Mouse (Mus musculus): Measurements from ENCODE around the gene 1500011B03Rik. TPM values are rescaled to one million over a fixed set of nuclear protein-coding genes. Genes with fewer than 3 reads are reported as not detected.
A peak's percentile ranks its signal among the peaks of the same experiment; 100 is the strongest.

The 1500011B03Rik gene
- polyA plus RNA-seq, 1 experiment from 2014 or later, result 32.5 TPM

DNA sequence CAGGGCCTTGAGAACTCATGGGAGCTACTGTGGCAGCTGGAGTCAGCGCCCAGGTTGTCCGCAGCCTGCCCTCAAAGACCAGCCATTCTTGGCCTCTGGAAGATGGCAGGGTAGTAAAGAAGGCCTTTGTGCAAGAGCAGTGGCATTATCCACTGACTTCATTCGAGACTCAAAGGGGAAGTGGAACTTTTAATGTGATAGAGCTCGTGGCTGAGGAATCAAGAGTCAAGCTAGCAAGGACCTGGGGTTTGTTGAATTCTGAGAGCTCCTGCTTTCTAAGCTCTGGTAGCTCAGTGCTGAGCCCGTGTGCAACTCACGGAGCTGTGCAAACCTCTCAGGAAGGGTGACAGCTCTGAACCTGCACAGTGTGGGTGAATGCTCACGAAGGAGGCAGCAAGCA, 42.4 kb downstream of the 1500011B03Rik start:
- ATAC-seq, result no peak
- no peaks in the 10 kb centered on the region for H3K27me3 ChIP-seq (ENCODE audit: insufficient read depth, low read length)
- no peaks in the 10 kb centered on the region for H3K9me3 ChIP-seq (ENCODE audit: low read length)
- H3K27ac ChIP-seq (ENCODE audit: low read depth), result 0 out of 2 replicates have a peak overlapping the region, but pooled peaks have one; percentile 3
- peaks cover 2% of the 10 kb centered on the region for H3K36me3 ChIP-seq (replicated peaks; ENCODE audit: insufficient read depth, low read length)
- peaks cover 62% of the 10 kb centered on the region for H3K4me1 ChIP-seq (ENCODE audit: insufficient read depth)
- WGBS (ENCODE audit: insufficient replicate concordance), result 61% methylated on average over 7 of the region's 7 CpGs
- H3K9ac ChIP-seq (replicated peaks), result no peak overlapping the region
- no peak overlapping the region for H3K4me2 ChIP-seq (ENCODE audit: low read depth, low read length)
- H3K4me3 ChIP-seq (ENCODE audit: low read depth, low read length), result no peak overlapping the region
- no peak for DNase-seq
- no peak for TF ChIP-seq CTCF (IDR thresholded peaks at IDR 0.05; ENCODE audit: low read depth)
- no peak for TF ChIP-seq EP300 (IDR thresholded peaks at IDR 0.05; ENCODE audit: low read depth)

DNA sequence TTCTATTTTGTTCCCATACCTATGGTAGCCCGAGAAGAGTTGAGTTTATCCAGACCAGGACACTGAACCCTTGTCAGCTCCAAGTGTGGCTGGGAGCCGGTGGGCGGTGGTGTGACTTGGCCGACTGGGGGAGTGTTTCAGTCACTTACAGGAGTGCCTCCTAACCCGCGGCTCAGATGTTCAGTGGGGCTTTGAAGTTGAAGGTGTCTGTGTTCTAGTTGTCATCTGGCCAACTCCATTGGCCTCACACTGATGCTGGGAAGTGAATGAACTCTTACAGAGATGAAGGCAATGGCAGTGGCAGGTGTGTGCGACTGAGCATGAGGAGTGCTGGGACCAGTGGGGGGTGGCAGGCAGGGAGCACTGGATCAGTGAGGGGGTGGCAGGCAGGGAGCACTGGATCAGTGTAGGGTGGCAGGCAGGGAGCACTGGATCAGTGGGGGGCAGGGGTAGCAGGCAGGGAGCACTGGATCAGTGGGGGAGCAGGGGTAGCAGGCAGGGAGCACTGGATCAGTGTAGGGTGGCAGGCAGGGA, 43.2 kb downstream of the 1500011B03Rik start:
- Histone ChIP-seq H3K4me3 (ENCODE audit: low read depth, low read length) (no peak overlapping the region), H3K9me3 (ENCODE audit: low read length) (no peaks in the 10 kb centered on the region), H3K36me3 (replicated peaks; ENCODE audit: insufficient read depth, low read length) (no peaks in the 10 kb centered on the region; the same call in 1 of the 2 replicates), H3K27ac (ENCODE audit: low read depth) (0 out of 2 replicates have a peak overlapping the region, but pooled peaks have one; percentile 3), H3K4me1 (ENCODE audit: insufficient read depth) (peaks cover 63% of the 10 kb centered on the region), H3K27me3 (ENCODE audit: insufficient read depth, low read length) (no peaks in the 10 kb centered on the region), H3K9ac (replicated peaks) (no peak overlapping the region), H3K4me2 (ENCODE audit: low read depth, low read length) (0 out of 2 replicates have a peak overlapping the region, but pooled peaks have one; percentile 20)
- ATAC-seq (no peak), DNase-seq (no peak)
- TF ChIP-seq EP300 (IDR thresholded peaks at IDR 0.05; ENCODE audit: low read depth) (no peak), CTCF (IDR thresholded peaks at IDR 0.05; ENCODE audit: low read depth) (no peak)
- WGBS (ENCODE audit: insufficient replicate concordance), result 51% methylated on average over 7 of the region's 7 CpGs

DNA sequence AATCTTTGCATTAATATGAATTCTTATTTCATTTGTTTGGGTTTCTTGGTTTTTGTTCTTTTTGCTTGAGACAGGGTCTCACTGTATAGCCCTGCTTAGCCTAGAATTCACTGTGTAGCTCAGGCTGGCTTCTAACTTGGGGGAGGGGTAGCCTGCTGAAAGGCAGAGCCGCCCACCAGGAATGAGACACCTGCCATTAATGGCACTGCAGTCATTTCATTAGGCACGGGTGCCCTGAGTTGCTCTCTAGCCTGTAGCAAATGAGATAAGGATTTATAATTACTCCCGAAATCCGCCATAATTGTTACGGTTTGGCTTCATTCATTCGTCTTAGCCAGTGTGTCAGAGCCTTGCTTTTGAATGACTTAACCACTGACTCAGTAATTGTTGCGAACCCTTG, 47.1 kb downstream of the 1500011B03Rik start:
- TF ChIP-seq EP300 (IDR thresholded peaks at IDR 0.05; ENCODE audit: low read depth) (no peak), CTCF (IDR thresholded peaks at IDR 0.05; ENCODE audit: low read depth) (no peak)
- Histone ChIP-seq H3K4me3 (ENCODE audit: low read depth, low read length) (peak overlapping the region; percentile 96), H3K27ac (ENCODE audit: low read depth) (0 out of 2 replicates have a peak overlapping the region, but pooled peaks have one; percentile 2), H3K9ac (replicated peaks) (no peak overlapping the region; the same call in 1 of the 2 replicates), H3K27me3 (ENCODE audit: insufficient read depth, low read length) (no peaks in the 10 kb centered on the region), H3K4me2 (ENCODE audit: low read depth, low read length) (peak overlapping the region; percentile 92), H3K36me3 (replicated peaks; ENCODE audit: insufficient read depth, low read length) (no peaks in the 10 kb centered on the region; the same call in 1 of the 2 replicates), H3K9me3 (ENCODE audit: low read length) (no peaks in the 10 kb centered on the region), H3K4me1 (ENCODE audit: insufficient read depth) (peaks cover 47% of the 10 kb centered on the region)
- DNase-seq, result no peak
- no peak for ATAC-seq
- 48% methylated on average over 7 of the region's 7 CpGs for WGBS (ENCODE audit: insufficient replicate concordance)

DNA sequence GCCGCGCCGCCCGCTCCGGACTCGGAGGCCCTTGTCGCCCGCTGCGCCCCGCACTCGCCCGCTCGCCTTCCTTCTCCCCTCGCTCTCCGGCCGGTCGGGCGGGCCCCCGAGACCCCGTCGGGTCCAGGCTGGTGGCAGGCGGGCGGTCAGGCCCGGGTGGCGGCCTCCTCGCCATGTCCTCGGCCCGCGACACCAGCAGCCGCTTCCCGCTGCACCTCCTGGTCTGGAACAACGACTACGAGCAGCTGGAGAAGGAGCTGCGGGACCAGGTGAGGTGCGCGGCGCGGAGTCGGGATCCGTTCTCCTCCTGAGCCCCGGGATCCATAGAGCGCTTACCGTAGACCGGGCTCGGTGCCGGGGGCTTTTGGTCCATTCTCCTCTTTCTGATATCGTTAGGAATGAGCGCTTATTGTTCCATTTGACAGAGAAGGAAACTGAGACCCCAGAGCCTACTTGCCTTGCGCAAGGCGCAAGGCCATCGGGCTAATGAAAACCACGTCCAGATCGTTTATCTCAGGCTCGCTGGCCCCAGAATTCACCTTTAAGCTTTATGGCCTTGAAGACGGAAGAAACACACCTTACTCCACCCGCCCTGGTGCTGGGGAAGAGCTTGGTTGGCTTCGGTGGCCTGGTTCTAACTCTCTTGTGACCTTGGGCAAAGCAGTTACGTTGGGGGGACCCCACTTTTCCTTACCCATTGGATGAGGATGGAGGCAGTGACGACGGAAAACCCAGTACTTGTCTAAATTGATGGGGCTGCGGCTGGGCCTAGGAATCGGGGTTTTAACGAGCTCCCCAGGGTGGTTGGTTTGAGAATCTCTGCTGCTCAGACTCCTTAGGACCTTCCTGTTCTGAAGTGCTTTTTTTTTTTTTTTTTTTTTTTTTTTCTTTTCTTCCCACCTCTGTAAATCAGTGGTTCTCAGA, 48.0 kb downstream of the 1500011B03Rik start, which contains the start of gene Git2:
Gene Git2, minus strand, starts transcription at position 462 of the 924 bp plus-strand sequence.
- TF ChIP-seq CTCF (IDR thresholded peaks at IDR 0.05; ENCODE audit: low read depth), result no peak
- TF ChIP-seq EP300 (IDR thresholded peaks at IDR 0.05; ENCODE audit: low read depth), result no peak
- Histone ChIP-seq H3K27me3 (ENCODE audit: insufficient read depth, low read length) (no peaks in the 10 kb centered on the region), H3K4me1 (ENCODE audit: insufficient read depth) (peaks cover 46% of the 10 kb centered on the region), H3K27ac (ENCODE audit: low read depth) (peak within 1 kb of the TSS; percentile 81), H3K9ac (replicated peaks) (peak within 1 kb of the TSS; percentile 97), H3K36me3 (replicated peaks; ENCODE audit: insufficient read depth, low read length) (no peaks in the 10 kb centered on the region; the same call in 1 of the 2 replicates), H3K4me2 (ENCODE audit: low read depth, low read length) (peak within 1 kb of the TSS; percentile 92), H3K9me3 (ENCODE audit: low read length) (no peaks in the 10 kb centered on the region), H3K4me3 (ENCODE audit: low read depth, low read length) (peak within 1 kb of the TSS; percentile 96)
- ATAC-seq (no peak), DNase-seq (no peak)
- WGBS (ENCODE audit: insufficient replicate concordance), result 1% methylated on average over 57 of the region's 63 CpGs

DNA sequence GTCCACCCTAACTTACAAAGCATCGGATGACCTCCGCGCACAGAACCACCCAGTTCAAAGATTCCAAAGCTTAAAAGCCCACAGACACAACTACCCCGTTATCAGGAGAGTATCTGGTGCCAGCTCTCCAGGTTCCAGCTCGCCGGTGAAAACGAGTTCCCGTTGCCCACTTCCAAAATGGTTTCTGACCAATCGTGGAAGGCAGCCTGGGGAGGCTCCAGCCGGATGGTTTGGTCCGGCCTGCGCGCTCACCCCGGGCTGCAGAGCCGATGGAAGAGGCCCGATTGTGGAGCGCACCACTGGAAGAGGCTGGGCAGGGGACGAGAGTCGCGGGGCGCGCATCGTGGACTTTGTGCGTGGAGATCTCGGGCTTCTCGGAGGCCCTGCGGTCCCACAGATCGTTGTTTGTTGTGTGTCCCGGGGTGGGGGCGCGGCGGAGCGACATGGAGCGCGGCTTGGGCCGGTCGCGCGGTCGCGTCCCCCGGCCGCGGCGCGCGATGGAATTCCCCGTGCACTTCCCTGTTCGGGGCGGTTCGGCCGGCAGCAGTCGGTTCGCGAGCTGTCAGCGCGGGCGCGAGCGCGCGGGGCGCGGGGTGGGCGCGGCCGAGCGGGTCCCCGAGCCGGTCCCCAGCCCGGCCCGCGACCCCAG, 48.7 kb downstream of the 1500011B03Rik start, which contains the start of gene Ankrd13a:
Gene Ankrd13a, plus strand, starts transcription at position 275 of the 649 bp plus-strand sequence.
- H3K4me3 ChIP-seq (ENCODE audit: low read depth, low read length), result peak within 1 kb of the TSS; percentile 96
- ATAC-seq (peak; percentile 85), DNase-seq (peak; percentile 92)
- H3K27ac ChIP-seq (ENCODE audit: low read depth), result peak within 1 kb of the TSS; percentile 81
- no peaks in the 10 kb centered on the region for H3K9me3 ChIP-seq (ENCODE audit: low read length)
- H3K36me3 ChIP-seq (replicated peaks; ENCODE audit: insufficient read depth, low read length), result no peaks in the 10 kb centered on the region; the same call in 1 of the 2 replicates
- H3K4me1 ChIP-seq (ENCODE audit: insufficient read depth), result peaks cover 42% of the 10 kb centered on the region
- peak within 1 kb of the TSS; percentile 92 for H3K4me2 ChIP-seq (ENCODE audit: low read depth, low read length)
- peak within 1 kb of the TSS; percentile 97 for H3K9ac ChIP-seq (replicated peaks)
- no peak for TF ChIP-seq CTCF (IDR thresholded peaks at IDR 0.05; ENCODE audit: low read depth)
- peak; percentile 54 for TF ChIP-seq EP300 (IDR thresholded peaks at IDR 0.05; ENCODE audit: low read depth)
- no peaks in the 10 kb centered on the region for H3K27me3 ChIP-seq (ENCODE audit: insufficient read depth, low read length)
- under 1% methylated on average over 38 of the region's 73 CpGs for WGBS (ENCODE audit: insufficient replicate concordance)

Data from liver, postnatal 0 days (tissue).